Mouse (Mus musculus) layer of hippocampus, adult 18-20 months (tissue): ENCODE data around the gene Commd8. TPM values are rescaled to one million over a fixed set of nuclear protein-coding genes. Genes with fewer than 3 reads are reported as not detected.
"Not testable (repeated sequence)": the region's sequence is repeated elsewhere in the genome, so short reads cannot be mapped to it uniquely, and the experiment has no call there.

Experiments used
- DNase-seq, 2 experiments: peaks; one replicate each; pipeline ENCODE4 v3.0.0; 2022; ENCODE audit warnings: low spot score in 2 of 2
- total RNA-seq, 2 experiments: library from RNA; stranded (reverse); gene quantifications; 2 replicates each; pipeline ENCODE4 v1.2.3; 2021

The Commd8 gene
- total RNA-seq, 2 experiments from 2014 or later = 106 to 108 TPM

DNA sequence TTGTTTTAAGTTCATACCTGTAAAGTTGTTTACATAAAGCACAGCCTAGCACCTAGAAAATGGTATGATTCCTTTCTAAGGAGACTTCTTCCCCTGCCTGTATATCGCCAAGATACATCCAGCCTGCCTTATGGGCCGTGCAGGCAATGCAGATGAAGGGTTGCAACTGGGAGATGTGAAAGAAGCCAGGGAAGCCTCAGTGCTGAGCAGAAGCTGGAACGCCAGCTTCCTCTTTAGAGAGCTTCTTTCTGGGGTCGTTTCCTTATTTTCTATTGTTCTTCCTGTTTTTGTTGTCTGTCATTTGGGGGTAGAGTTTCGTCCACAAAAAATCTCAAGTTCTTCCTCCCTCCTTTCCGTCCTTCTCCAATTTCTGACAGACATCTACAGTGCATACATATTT lies 2.1 kb upstream of the Commd8 start:
- no peak for DNase-seq

- DNase-seq = no peak
Measured at GRCm38 (mm10) chr5:72168285-72168621, 264 bp upstream of the Commd8 start.

DNA sequence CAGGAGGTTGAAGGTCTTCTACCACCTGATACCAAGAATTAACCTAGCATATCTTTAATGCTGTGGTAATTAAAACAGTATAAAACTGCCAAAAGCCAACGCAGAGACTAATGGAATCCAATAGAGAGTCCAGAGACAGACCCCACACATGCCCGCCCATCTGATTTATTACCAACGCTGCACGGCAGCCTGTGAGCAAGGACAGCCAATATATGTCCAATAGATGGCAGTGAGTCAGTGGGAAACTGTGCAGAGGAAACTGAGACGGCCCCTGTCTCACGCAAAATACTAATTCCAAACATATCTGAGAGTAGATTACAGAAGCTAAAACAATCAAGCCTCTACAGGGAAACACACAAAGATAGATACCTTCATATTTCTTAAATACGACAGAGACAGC lies 3.6 kb downstream of the Commd8 start:
- no peak for DNase-seq

GRCm38 (mm10) chr5:72162855-72163254 lies 5.1 kb downstream of the Commd8 start:
- DNase-seq = no peak

DNA sequence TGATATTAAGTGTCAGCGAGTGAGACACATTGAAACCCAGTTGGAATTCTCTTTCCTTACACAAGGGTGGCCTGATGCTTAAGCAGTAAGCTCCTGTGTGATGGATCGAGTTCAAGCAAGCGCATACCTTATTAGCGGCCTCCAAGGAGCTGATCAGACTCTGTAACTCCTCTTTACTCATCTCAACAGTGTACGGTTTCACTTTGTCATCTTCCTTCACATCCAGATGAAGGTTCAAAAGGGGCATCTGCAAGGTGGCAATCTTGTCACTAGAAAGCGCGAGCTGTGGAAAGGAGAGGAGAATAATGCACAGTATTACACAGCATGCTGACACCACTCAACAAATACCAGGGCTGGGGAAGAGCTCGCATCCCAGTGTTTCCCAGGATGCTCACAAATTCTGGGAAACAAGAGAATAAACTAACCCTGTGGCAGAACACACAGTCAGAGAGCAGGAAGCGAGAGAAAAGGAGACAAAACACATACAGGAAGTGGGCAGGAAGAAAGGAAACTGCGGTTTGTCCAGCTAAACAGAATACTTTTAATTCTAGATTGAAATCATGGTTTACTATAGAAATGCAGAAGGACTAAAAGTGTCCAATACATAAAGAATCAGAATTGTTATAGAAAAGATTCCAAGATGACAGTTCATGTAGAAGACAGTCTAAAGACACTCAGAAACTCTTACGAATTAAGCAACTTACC lies 7.1 kb downstream of the Commd8 start:
- no peak for DNase-seq

DNA sequence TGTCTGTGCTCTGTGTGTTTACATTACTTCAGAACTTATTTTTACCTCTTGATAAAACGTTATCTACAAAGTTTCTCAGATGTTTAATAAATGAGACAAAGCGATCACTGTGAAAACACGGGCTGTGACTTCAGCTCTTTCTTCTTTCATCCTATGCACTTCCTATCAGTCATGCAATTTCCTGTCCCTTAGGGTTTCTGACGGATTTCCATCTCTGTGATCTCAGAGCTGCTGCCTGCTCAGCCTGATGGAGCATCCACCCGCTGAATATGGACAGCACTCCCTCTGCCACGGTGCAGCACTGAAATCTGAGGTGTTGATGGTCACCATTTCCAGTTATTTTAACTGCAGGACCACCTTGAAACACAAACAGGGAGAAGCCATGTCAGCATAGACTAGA lies 8.5 kb downstream of the Commd8 start:
- DNase-seq = no peak

- peak; percentile 59 to 83 for DNase-seq
Measured at GRCm38 (mm10) chr5:72158667-72159066, 9.3 kb downstream of the Commd8 start.

- DNase-seq = no peak
Measured at GRCm38 (mm10) chr5:72156598-72156997, 11.4 kb downstream of the Commd8 start.

DNA sequence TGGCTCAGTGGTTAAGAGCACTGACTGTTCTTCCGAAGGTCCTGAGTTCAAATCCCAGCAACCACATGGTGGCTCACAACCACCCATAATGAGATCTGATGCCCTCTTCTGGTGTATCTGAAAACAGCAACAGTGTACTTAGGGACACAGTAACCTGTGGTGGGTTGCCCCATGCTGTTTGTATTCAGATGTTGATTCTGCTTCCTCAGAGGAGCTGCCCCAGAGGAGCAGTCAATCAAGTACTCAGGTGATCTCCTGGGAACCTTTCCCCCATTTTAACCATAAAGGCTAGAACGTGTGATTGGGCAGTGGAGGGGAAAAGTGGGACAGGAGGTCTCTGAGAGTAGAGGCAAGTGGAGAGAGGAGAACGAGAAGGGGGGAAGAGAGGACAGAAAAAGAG lies 12.3 kb downstream of the Commd8 start:
- DNase-seq = not testable (repeated sequence)

DNA sequence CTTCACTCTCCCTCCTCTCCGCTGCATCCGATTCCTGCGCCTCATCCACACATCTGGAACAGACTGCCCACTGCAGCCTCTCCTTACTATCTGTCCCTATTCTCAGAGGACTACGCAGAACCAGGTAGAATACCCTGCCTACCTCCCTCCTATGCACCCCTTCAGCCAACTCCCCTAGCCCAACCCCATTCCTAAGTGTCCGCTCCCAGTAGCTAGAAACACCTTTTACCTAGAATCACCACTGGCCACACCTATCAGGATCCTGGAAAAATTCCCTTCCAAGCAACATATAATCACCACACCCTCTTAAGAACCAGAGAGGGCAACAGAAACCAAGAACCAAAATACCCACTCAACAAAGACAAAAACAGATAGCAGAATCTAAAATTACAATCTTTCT lies 17.1 kb downstream of the Commd8 start:
- no peak for DNase-seq

DNA sequence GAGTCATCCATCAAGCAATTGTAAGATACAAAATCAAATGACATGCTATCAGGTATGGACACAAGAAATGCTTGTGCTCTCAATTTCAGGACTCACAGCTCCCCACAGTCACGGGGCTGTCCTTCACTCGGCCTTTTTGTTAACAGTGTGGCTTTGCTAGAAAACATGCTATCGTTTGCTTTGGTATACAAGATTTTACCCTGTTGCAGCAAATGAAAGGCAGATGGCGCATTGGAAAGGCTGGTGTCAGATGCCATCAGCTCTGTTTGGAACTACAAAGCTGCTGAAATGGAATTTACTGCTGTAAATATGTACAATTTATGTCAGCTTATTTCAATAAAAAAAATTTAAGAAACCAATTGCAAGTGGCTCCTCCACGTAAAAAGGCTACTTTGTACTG lies 19.3 kb downstream of the Commd8 start:
- DNase-seq = peak in 1 of 2 experiments; percentile 68

GRCm38 (mm10) chr5:72139619-72140018 lies 28.4 kb downstream of the Commd8 start:
- no peak for DNase-seq

- no peak for DNase-seq
Measured at GRCm38 (mm10) chr5:72138256-72138655, 29.7 kb downstream of the Commd8 start.

DNA sequence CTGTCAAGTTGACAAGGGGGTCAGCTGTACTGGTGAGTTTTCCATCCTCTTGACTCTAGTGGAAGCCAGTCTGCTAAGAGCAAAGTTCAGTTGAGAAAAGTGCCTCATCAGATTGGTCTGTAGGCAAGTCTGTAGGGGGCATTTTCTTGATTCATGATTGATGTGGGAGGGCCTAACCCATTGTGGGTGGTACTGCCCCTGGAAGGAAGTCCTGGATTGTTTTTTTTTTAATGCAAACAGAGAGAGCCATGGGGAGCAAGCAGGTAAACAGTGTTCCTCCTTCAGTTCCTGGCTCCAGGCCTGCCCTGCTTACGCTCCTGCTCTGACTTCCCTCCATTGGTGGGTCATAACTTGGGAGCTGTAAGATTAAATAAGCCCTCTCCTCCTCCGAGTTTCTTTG lies 34.1 kb downstream of the Commd8 start:
- no peak for DNase-seq

- DNase-seq = peak in 1 of 2 experiments; percentile 60
Measured at GRCm38 (mm10) chr5:72126681-72127080, 41.3 kb downstream of the Commd8 start.

DNA sequence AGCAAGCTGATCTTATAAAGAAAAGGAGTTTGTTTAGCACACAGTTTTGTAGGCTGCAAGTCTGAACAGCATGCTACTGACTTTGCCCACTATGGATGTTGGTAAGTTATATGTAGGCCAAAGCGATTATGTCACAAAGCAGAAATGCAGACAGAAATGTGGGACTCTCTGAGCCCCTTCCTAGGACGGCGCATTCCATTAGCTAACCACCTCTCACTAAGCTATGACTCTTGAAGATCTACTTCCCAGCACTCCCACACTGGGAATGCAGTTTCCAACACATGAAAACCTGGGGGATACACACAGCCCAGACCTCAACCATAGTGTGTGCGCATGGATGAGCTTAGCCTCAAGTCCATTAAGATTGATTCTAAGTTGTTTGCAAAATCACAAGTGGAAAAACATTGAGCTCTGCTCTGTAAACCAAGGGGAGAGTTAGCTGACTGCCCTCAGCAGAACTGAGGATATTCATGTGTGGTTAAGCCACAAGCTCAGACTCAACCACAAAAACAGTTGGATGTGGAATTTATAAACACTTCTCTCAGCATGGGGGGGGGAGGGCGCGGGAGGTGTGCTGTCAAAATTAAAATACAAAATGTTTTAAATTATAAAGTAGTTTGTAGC lies 45.5 kb downstream of the Commd8 start:
- no peak for DNase-seq
